Mouse (Mus musculus) heart, postnatal 0 days (tissue): ENCODE measurements around the gene Btf3l4.

Source experiments
- CTCF ChIP-seq: IDR thresholded peaks from 2 replicates; pipeline ENCODE4 v1.5.1; 2016; ENCODE audit warnings: antibody characterized with exemption, control low read depth, low read depth
- EP300 ChIP-seq: IDR thresholded peaks from 2 replicates; pipeline ENCODE4 v1.6.1; 2016; ENCODE audit warnings: antibody characterized with exemption, low read depth

DNA sequence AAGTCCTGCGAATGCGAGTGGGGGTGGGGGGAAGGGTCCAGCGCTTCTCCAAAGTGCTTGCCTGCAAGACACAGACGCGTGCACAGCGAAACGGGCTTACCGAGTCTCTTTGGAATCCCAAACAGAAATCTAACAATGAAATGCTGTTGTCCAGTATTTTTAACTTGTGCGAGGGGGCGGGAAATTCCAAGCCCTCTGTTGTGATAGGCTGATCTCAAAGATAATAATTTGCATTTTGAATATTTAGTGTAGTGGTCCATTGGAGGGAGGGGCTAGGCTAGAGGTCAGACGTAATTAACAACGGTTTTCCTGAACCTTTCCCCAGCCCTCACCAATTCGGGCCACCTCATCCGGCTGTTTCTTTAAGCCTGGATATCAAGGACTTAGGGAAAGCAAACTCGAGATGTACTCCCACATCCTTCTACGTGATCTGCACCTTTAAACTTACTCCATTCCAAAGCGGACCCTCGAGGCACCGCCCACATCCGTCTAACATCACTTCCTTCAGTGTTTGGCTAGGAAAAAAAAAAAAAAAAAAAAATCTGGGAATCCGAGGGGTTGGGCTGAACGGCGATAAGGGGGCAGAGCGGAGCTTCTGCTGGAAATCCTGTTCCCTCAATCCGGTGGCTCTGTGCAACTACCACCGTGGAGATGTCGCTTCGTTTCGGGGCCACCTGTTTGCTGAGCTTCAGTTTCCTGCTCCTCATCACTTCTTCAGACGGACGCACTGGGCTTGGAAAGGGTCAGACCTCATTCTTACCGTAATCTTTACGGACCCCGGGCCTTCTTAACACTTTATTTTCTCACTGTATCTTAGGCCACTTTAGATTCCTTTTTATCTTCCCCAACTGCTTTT lies 929 bp upstream of the Btf3l4 start, which contains the start of gene Txndc12:
- TF ChIP-seq EP300 (peak; percentile 68), CTCF (no peak)
